Mouse (Mus musculus) E14TG2a.4 (cell line): ENCODE data around the gene Alk.

Source experiments
- CTCF ChIP-seq: conservative IDR thresholded peaks from 2 replicates; pipeline ENCODE4 v1.5.1; 2014; ENCODE audit warnings: low read length
- NANOG ChIP-seq: IDR thresholded peaks from 2 replicates; pipeline ENCODE4 v1.6.1; 2014; ENCODE audit warnings: borderline replicate concordance, low read length, mixed read lengths
- POU5F1 ChIP-seq: IDR thresholded peaks from 2 replicates; pipeline ENCODE4 v1.6.1; 2014; ENCODE audit warnings: low read length, borderline replicate concordance

- no peak for TF ChIP-seq CTCF
- no peak for TF ChIP-seq POU5F1
- no peak for TF ChIP-seq NANOG
Measured at GRCm38 (mm10) chr17:72395956-72396355, 208.5 kb downstream of the Alk start.
